Mouse (Mus musculus) small intestine, adult 2 months (tissue): ENCODE measurements around the gene Tnfrsf22.

Experiments
- CTCF ChIP-seq: fragments of 200-500 bp; IDR thresholded peaks from 2 replicates; pipeline ENCODE4 v1.5.1; 2012; ENCODE audit warnings: low read depth, mild to moderate bottlenecking, control low read depth, inconsistent platforms, low read length, moderate library complexity, mixed read lengths; ENCODE audit not compliant: insufficient replicate concordance, insufficient read length; ENCODE audit errors: extremely low read depth
- POLR2A ChIP-seq: fragments of 200-500 bp; IDR thresholded peaks from 2 replicates; pipeline ENCODE4 v1.6.1; 2012; ENCODE audit warnings: low read depth, mild to moderate bottlenecking, control low read depth, inconsistent platforms, low read length, moderate library complexity

DNA sequence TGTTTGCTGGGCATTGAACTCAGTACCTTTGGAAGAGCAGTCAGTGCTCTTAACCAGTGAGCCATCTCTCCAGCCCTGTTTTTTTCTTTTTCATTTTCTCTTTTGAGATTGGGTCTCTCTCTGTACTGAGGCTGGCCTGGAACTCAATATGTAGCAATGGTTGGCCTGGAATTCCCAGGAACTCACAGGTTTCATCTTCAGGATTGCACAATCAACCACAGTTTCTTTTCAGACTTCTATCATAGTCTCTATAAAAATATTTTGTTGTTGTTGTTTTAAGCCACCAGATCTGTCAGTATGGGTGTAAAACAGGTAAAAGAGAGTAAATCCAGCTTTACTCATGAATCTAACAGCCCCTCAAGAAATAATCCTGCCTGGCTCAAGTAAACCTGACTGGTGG, 11.3 kb upstream of the Tnfrsf22 start:
- TF ChIP-seq POLR2A (no peak), CTCF (no peak)
